Mouse (Mus musculus) liver, embryonic 13.5 days (tissue): ENCODE measurements at regions not wholly inside any gene's neighbourhood (a gene's known extent, or its start where the extent isn't known, plus 50 kb on each side); places are given as distances from the start of the nearest gene placed in this dataset.

Source experiments
- ATAC-seq: fragments of 200-750 bp; cut with Nextera tagmentation; 2 replicates; pipeline ENCODE4 v1.8.0; 2017; ENCODE audit warnings: low read depth, mild to moderate bottlenecking, moderate number of reproducible peaks, moderate library complexity
- DNase-seq: peaks from one replicate; pipeline ENCODE4 v3.0.0; 2022
- H3K27ac ChIP-seq: fragments of 300-500 bp; sonication (generic); 2 replicates; pipeline ENCODE4 v1.5.1; 2015; ENCODE audit warnings: moderate library complexity, mild to moderate bottlenecking, inconsistent platforms
- H3K27me3 ChIP-seq: fragments of 300-500 bp; sonication (generic); 2 replicates; pipeline ENCODE4 v1.6.1; 2015; ENCODE audit warnings: mild to moderate bottlenecking, inconsistent platforms
- H3K36me3 ChIP-seq: fragments of 300-500 bp; sonication (generic); 2 replicates; pipeline ENCODE4 v1.6.1; 2015; ENCODE audit warnings: mild to moderate bottlenecking, inconsistent platforms
- H3K4me1 ChIP-seq: fragments of 300-500 bp; sonication (generic); replicated peaks from 2 replicates; pipeline ENCODE4 v1.6.1; 2015; ENCODE audit warnings: inconsistent platforms
- H3K4me2 ChIP-seq: fragments of 300-500 bp; sonication (generic); 2 replicates; pipeline ENCODE4 v1.6.1; 2015; ENCODE audit warnings: inconsistent platforms, mild to moderate bottlenecking, moderate library complexity
- H3K4me3 ChIP-seq: fragments of 300-500 bp; sonication (generic); replicated peaks from 2 replicates; pipeline ENCODE4 v1.5.1; 2015; ENCODE audit warnings: mild to moderate bottlenecking, inconsistent platforms
- H3K9ac ChIP-seq: fragments of 300-500 bp; sonication (generic); 2 replicates; pipeline ENCODE4 v1.6.1; 2015; ENCODE audit warnings: mild to moderate bottlenecking, inconsistent platforms
- H3K9me3 ChIP-seq: fragments of 300-500 bp; sonication (generic); replicated peaks from 2 replicates; pipeline ENCODE4 v1.6.1; 2016; ENCODE audit warnings: inconsistent platforms
- WGBS: fragments of 180-500 bp; shearing (Covaris S2); methylation state at CpG from one replicate; pipeline ENCODE4 v1.1.7; 2015; ENCODE audit not compliant: insufficient replicate concordance; 5-methylcytosine and 5-hydroxymethylcytosine counted together

DNA sequence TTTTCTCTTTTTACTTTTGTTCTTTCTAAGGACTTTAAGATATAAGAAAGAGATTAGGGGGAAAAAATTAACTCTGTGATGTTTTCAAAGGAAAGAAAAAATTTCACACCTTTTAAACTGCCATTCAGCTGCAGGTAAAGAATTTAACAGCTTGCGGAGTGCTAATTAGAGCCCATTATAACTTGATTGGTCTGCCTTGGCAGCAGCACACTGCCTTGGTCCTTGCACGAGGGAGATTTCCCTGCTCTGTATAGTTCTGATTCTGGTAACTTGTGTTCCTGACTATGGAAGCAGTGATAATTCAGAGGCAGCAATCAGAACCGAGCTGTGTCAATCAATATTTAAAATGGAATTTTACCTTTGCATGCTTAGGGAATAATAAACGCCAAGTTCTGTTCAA is 218.3 kb upstream of the Dach1 start:
- Histone ChIP-seq H3K27ac (no peak overlapping the region), H3K27me3 (no peaks in the 10 kb centered on the region), H3K4me3 (no peak overlapping the region), H3K4me2 (no peak overlapping the region), H3K9ac (no peak overlapping the region), H3K4me1 (no peaks in the 10 kb centered on the region), H3K36me3 (no peaks in the 10 kb centered on the region), H3K9me3 (no peaks in the 10 kb centered on the region)
- DNase-seq (no peak), ATAC-seq (no peak)
- 46% methylated on average over 4 of the region's 4 CpGs for WGBS
